Mouse (Mus musculus) stomach, postnatal 0 days (tissue): ENCODE results near the gene Iqschfp. TPM values are rescaled to one million over a fixed set of nuclear protein-coding genes. Genes with fewer than 3 reads are reported as not detected.

Experiments
- ATAC-seq: fragments of 200-750 bp; cut with Nextera tagmentation; 2 replicates; pipeline ENCODE4 v1.8.0; 2017; ENCODE audit not compliant: low FRiP score, low TSS enrichment
- DNase-seq: peaks from one replicate; pipeline ENCODE4 v3.0.0-alpha.2; 2016; ENCODE audit warnings: low spot score
- H3K27ac ChIP-seq: fragments of 300-500 bp; sonication (generic); replicated peaks from 2 replicates; pipeline ENCODE4 v1.5.1; 2014; ENCODE audit warnings: mild to moderate bottlenecking, control low read depth
- H3K27me3 ChIP-seq: fragments of 300-500 bp; sonication (generic); 2 replicates; pipeline ENCODE4 v1.6.1; 2014; ENCODE audit warnings: low read length; ENCODE audit not compliant: control insufficient read depth, insufficient read depth
- H3K36me3 ChIP-seq: fragments of 300-500 bp; sonication (generic); 2 replicates; pipeline ENCODE4 v1.6.1; 2014; ENCODE audit warnings: low read length, mixed read lengths; ENCODE audit not compliant: control insufficient read depth, insufficient read depth
- H3K4me1 ChIP-seq: fragments of 300-500 bp; sonication (generic); replicated peaks from 2 replicates; pipeline ENCODE4 v1.6.1; 2014; ENCODE audit warnings: antibody characterized with exemption; ENCODE audit not compliant: control insufficient read depth, insufficient read depth
- H3K4me2 ChIP-seq: fragments of 300-500 bp; sonication (generic); replicated peaks from 2 replicates; pipeline ENCODE4 v1.6.1; 2014; ENCODE audit warnings: low read depth, mild to moderate bottlenecking, control low read depth, moderate library complexity
- H3K4me3 ChIP-seq: fragments of 300-500 bp; sonication (generic); 2 replicates; pipeline ENCODE4 v1.5.1; 2014; ENCODE audit warnings: low read depth, low read length, control low read depth
- H3K9ac ChIP-seq: fragments of 300-500 bp; sonication (generic); 2 replicates; pipeline ENCODE4 v1.6.1; 2014; ENCODE audit warnings: mild to moderate bottlenecking, low read length, control low read depth, mixed read lengths
- H3K9me3 ChIP-seq: fragments of 300-500 bp; sonication (generic); 2 replicates; pipeline ENCODE4 v1.6.1; 2016; ENCODE audit warnings: low read length; ENCODE audit not compliant: control insufficient read depth
- CTCF ChIP-seq: IDR thresholded peaks from 2 replicates; pipeline ENCODE4 v1.5.1; 2016; ENCODE audit warnings: antibody characterized with exemption, low read depth, mild to moderate bottlenecking, moderate library complexity
- EP300 ChIP-seq: optimal IDR thresholded peaks from 2 replicates; pipeline ENCODE3; 2016; ENCODE audit warnings: antibody characterized with exemption
- WGBS: fragments of 180-500 bp; shearing (Covaris S2); extraction: QIAGEN DNeasy Blood & Tissue Kit; methylation state at CpG from one replicate; pipeline ENCODE4 v1.1.7; 2014; 5-methylcytosine and 5-hydroxymethylcytosine counted together
- polyA plus RNA-seq: library from polyadenylated mRNA; unstranded; fragments of >200 nt; fragmentation: Nextera tagmentation; extraction: Ambion mirVana; gene quantifications from 2 replicates; pipeline ENCODE4 v1.2.1, GENCODE M21; 2015

Iqschfp gene
- polyA plus RNA-seq, 1 experiment from 2014 or later: 0.08 TPM

DNA sequence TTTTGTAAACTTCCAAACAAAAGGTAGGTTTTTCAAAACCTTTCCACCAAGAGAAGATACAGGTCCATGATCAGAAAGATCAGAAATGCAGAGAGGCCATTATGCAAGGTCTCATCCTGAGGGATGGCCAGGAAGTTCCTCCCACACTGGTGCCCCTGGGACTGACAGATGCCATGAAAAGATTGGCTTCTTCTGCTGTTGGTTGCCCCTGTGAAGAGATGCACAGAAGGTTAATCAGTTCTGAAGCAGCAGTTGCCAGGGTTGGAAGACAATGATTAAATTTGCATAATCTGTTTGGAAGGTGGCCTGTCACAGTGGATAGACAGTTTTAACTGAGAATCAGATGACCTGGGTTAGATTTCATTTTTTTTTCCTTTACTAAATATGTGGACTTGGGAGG lies 491.6 kb downstream of the Iqschfp start:
- DNase-seq: no peak
- Histone ChIP-seq H3K9ac (no peak overlapping the region), H3K27ac (no peak overlapping the region), H3K4me2 (no peak overlapping the region), H3K27me3 (no peaks in the 10 kb centered on the region), H3K4me3 (no peak overlapping the region), H3K4me1 (no peaks in the 10 kb centered on the region), H3K9me3 (no peaks in the 10 kb centered on the region), H3K36me3 (no peaks in the 10 kb centered on the region)
- TF ChIP-seq CTCF (no peak), EP300 (no peak)
- ATAC-seq: no peak

DNA sequence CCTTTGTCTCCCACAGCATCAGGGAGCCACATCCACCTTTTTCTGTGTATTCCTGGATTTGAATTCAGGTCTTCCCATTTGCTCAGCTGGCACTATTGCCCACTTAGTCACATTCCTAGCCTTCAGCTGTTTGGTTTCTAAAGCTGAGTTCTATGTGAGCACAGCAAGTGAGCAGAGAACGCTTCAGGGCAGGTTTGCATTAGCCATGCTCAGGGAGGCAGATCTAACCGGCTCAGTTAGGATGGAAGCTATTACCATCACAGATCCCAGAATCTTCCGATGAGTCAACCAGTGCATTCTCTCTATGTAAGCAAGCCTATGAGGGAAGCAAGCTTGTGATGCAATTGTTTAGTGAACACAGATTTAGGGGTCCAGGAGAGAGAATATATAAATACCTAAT lies 493.5 kb downstream of the Iqschfp start:
- DNase-seq (no peak), ATAC-seq (no peak)
- Histone ChIP-seq H3K9ac (no peak overlapping the region), H3K4me2 (no peak overlapping the region), H3K4me1 (no peaks in the 10 kb centered on the region), H3K27me3 (no peaks in the 10 kb centered on the region), H3K4me3 (no peak overlapping the region), H3K9me3 (no peaks in the 10 kb centered on the region), H3K27ac (no peak overlapping the region), H3K36me3 (no peaks in the 10 kb centered on the region)
- TF ChIP-seq EP300: no peak
- TF ChIP-seq CTCF: no peak
- WGBS: 85% methylated on average over 3 of the region's 3 CpGs

DNA sequence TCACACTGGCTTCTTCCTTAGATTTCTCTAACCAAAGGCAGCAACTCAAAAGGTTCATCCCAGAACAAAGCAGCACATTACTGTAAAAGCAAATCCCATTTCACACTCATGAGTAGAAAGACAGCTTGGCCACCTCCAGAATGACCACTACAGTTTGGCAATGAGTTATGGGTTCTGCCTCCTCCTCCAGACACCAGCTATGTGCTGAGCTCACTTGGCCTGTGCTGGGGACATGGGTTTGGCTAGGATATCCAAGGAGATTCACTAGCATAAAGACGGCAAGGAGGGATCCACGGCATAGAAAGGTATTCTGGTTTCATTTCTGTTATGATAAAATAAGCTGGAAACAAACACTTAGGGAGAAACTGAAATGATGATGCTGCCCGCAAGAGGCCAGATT lies 496.0 kb downstream of the Iqschfp start:
- DNase-seq: no peak
- Histone ChIP-seq H3K9me3 (no peaks in the 10 kb centered on the region), H3K4me1 (no peaks in the 10 kb centered on the region), H3K4me3 (no peak overlapping the region), H3K4me2 (no peak overlapping the region), H3K36me3 (no peaks in the 10 kb centered on the region), H3K9ac (no peak overlapping the region), H3K27me3 (no peaks in the 10 kb centered on the region), H3K27ac (no peak overlapping the region)
- TF ChIP-seq EP300: no peak
- no peak for ATAC-seq
- 88% methylated on average over 3 of the region's 3 CpGs for WGBS

DNA sequence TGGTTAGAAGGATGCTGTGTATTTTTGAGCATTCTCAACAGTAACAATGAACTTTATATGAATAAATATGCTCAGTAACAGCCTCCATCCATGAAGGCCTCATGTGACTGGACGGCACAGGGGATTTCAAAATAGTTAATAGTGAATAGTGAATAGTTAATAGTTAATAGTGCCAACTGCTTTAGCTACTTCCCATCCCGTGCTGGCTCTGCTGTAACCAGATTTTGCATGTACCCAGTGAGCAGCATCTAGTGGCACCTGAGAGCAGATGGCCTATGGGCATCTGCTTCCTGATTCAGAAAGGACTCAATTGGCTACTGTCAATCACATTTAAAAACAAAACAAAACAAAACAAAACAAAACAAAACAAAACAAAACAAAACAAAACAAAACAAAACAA lies 501.5 kb downstream of the Iqschfp start:
- H3K27ac ChIP-seq: no peak overlapping the region
- no peak overlapping the region for H3K9ac ChIP-seq
- 70% methylated on average over 2 of the region's 2 CpGs for WGBS
- H3K4me1 ChIP-seq: no peaks in the 10 kb centered on the region
- DNase-seq (no peak), ATAC-seq (no peak)
- no peaks in the 10 kb centered on the region for H3K9me3 ChIP-seq
- TF ChIP-seq EP300 (no peak), CTCF (no peak)
- no peak overlapping the region for H3K4me3 ChIP-seq
- H3K36me3 ChIP-seq: no peaks in the 10 kb centered on the region
- no peaks in the 10 kb centered on the region for H3K27me3 ChIP-seq
- no peak overlapping the region for H3K4me2 ChIP-seq

DNA sequence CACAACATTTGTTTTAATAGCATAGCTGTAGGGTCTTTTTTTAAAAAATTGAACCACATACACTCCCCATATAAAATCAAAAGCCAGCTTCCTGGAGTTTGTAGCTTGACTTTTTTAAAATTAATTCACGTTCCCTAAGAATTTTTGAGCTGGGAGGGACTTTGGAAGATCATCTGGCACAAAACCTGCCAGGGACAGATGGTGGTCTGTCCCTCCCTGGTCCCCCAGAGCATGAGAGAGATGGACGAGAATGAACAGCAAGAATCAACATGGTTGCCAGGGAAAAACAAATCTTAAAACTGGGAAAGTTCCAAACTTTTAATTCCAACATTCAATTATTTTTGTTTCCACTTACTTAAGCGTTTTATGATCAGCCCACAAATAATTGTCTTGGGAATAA lies 506.7 kb downstream of the Iqschfp start:
- Histone ChIP-seq H3K4me3 (no peak overlapping the region), H3K9me3 (no peaks in the 10 kb centered on the region), H3K36me3 (no peaks in the 10 kb centered on the region), H3K4me2 (no peak overlapping the region), H3K4me1 (no peaks in the 10 kb centered on the region), H3K9ac (no peak overlapping the region), H3K27me3 (no peaks in the 10 kb centered on the region), H3K27ac (no peak overlapping the region)
- 69% methylated on average over 3 of the region's 3 CpGs for WGBS
- no peak for DNase-seq
- TF ChIP-seq EP300: no peak
- ATAC-seq: no peak

DNA sequence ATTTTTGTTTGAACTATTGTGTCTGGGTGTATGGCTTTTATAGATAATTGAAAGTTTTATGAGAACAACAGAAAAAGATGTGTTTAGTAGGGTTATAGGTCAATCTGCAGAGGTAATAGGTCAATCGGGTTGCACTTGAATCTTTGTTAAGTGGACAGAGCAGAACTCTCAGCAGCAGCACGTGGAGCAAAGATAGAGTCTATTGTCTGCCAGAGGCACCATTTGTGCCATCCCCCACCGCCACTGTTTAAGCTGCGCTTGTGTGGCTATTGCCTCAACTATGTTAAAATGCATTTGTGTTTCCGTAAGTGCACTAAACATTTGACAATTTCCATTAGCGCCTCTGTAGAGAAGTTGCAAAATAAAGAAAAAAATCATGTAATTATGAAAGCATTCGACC lies 508.1 kb downstream of the Iqschfp start:
- Histone ChIP-seq H3K36me3 (no peaks in the 10 kb centered on the region), H3K9me3 (no peaks in the 10 kb centered on the region), H3K27ac (no peak overlapping the region), H3K9ac (no peak overlapping the region), H3K4me3 (no peak overlapping the region), H3K4me2 (no peak overlapping the region), H3K27me3 (no peaks in the 10 kb centered on the region), H3K4me1 (no peaks in the 10 kb centered on the region)
- ATAC-seq (no peak), DNase-seq (no peak)
- TF ChIP-seq EP300 (no peak), CTCF (no peak)
- 73% methylated on average over 7 of the region's 7 CpGs for WGBS

DNA sequence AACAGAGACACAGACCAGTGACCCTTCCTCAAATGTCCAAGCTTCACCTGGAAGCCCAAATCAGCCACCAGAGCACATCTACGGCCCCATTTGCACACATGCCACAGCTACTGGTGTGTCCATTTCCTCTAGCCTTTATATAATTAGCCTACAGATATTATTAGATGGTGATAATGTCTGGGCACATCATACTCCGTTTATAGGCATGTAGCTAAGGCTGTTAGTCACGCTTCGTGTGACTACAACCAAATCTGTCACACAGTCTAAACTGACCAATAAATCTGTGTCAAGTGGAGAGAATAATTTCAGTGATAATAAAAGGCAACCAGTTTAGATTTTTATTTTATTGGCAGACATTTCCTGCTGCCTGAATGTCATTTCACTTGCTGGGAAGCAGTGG lies 511.3 kb downstream of the Iqschfp start:
- ATAC-seq (no peak), DNase-seq (no peak)
- H3K9ac ChIP-seq: no peak overlapping the region
- WGBS: 85% methylated on average over 4 of the region's 4 CpGs
- no peaks in the 10 kb centered on the region for H3K4me1 ChIP-seq
- no peaks in the 10 kb centered on the region for H3K9me3 ChIP-seq
- no peak overlapping the region for H3K4me2 ChIP-seq
- H3K4me3 ChIP-seq: no peak overlapping the region
- H3K36me3 ChIP-seq: no peaks in the 10 kb centered on the region
- no peak overlapping the region for H3K27ac ChIP-seq
- no peaks in the 10 kb centered on the region for H3K27me3 ChIP-seq
- TF ChIP-seq EP300 (no peak), CTCF (no peak)
